Mouse (Mus musculus): Measurements from ENCODE around the gene Dcaf5. TPM values are rescaled to one million over a fixed set of nuclear protein-coding genes. Genes with fewer than 3 reads are reported as not detected.
"Not testable (repeated sequence)": the region's sequence is repeated elsewhere in the genome, so short reads cannot be mapped to it uniquely, and the experiment has no call there.

Gene Dcaf5
- total and polyA plus RNA-seq, 2 experiments from 2014 or later, result 19.6 to 55.5 TPM

DNA sequence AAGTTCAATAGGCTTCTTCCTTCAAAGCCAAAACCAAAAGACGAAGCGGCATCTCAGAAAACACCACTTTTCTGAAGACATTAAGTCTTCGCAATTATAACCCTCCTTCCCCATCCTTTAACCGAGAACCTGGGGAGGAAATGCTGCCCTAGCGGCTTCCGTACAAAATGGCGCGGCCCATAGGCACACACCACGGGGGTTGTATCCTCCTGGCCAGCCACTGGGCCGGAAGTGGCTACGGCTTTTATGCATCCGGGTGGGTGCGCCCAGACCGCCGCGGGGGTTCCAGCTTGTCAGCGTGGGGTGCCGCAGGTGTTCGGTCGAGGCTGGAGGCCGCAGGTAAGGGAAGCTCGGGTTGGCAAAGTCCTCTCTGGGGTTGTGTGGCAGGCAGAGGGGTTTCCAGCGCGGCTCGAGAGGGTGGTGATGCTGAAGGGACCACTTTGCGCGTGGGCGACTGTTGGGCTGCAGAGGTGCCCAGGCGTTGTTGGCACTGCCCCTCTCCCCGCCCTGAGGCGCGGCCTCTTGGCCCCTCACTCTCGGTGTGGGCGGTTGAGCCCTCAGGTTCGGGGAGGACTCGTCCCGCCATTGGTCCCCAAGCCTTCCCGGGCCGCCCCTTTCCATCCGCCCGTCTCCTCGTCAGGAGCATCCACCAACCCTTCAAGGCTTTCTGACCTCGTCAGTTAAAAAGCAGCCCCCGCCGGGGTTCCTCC is 26.7 kb upstream of the Dcaf5 start, which contains the start of gene Exd2:
Gene Exd2, plus strand, starts transcription at position 154 of the 710 bp plus-strand sequence.
- Histone ChIP-seq H3K4me1 (ENCODE audit: insufficient read depth, low read length) (peaks cover 5% of the 10 kb centered on the region; the same call in 1 of the 2 replicates), H3K4me3 (ENCODE audit: low read length) (peak within 1 kb of the TSS; percentile 83), H3K4me2 (ENCODE audit: low read depth, low read length) (peak within 1 kb of the TSS; percentile 73), H3K27me3 (ENCODE audit: insufficient read depth, low read length) (no peaks in the 10 kb centered on the region), H3K27ac (peak within 1 kb of the TSS; percentile 86), H3K36me3 (ENCODE audit: insufficient read depth, low read length) (no peaks in the 10 kb centered on the region), H3K9me3 (ENCODE audit: low read length) (no peaks in the 10 kb centered on the region), H3K9ac (replicated peaks; ENCODE audit: low read length) (peak within 1 kb of the TSS; percentile 71)
- peak; percentile 31 for TF ChIP-seq CTCF (IDR thresholded peaks at IDR 0.05; ENCODE audit: low read depth)
- WGBS, result under 1% methylated on average over 44 of the region's 45 CpGs
- DNase-seq (ENCODE audit: low spot score) (peak; percentile 96), ATAC-seq (peak; percentile 98)

DNA sequence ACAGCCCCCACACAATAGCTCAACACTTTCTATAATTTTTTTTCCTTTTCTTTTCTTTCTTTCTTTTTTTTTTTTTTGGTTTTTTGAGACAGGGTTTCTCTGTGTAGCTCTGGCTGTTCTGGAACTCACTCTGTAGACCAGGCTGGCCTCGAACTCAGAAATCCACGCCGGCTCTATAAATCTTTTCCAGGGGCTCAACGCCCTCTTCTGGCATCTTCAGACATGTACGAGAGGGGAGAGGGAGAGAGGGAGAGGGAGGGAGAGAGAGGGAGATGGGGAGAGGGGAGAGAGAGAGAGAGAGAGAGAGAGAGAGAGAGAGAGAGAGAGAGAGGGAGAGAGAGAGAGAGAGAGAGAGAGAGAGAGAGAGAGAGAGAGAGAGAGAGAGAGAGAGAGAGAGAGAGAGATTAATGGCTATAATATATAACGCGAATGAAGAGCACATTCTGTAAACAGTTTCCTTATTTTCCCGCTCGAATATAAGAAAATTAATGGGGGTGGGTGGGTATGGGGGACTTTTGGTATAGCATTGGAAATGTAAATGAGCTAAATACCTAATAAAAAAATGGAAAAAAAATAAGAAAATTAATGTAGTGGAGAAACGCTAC is 26.0 kb upstream of the Dcaf5 start:
- peak overlapping the region; percentile 86 for H3K27ac ChIP-seq
- peak overlapping the region; percentile 71 for H3K9ac ChIP-seq (replicated peaks; ENCODE audit: low read length)
- peak; percentile 64 for DNase-seq (ENCODE audit: low spot score)
- H3K4me2 ChIP-seq (ENCODE audit: low read depth, low read length), result peak overlapping the region; percentile 73
- H3K4me1 ChIP-seq (ENCODE audit: insufficient read depth, low read length); ATAC-seq; H3K27me3 ChIP-seq (ENCODE audit: insufficient read depth, low read length); H3K9me3 ChIP-seq (ENCODE audit: low read length); H3K36me3 ChIP-seq (ENCODE audit: insufficient read depth, low read length): not testable (repeated sequence)
- H3K4me3 ChIP-seq (ENCODE audit: low read length), result peak overlapping the region; percentile 83
- peak; percentile 41 for TF ChIP-seq CTCF (IDR thresholded peaks at IDR 0.05; ENCODE audit: low read depth)
- WGBS, result 15% methylated on average over 10 of the region's 10 CpGs

DNA sequence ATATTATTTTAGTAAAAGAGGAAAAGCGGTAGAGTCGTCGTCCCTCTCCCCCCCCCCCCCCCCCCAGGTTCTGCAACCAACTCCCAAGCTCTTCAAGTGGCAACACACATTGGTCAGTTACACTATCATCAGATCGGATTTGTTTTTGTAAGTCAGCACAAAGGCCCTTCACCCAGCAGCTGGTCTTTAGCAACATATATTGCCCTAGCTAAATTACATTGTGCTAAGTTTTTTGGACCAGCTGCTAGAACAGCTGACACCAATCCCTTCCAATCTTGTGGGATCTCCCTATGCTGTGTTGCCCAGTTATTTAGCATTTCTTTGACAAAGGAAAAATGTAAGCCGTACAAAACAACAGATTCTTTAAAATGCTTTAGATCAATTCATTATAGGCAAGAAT is 21.6 kb upstream of the Dcaf5 start:
- no peak overlapping the region for H3K9ac ChIP-seq (replicated peaks; ENCODE audit: low read length)
- H3K4me2 ChIP-seq (ENCODE audit: low read depth, low read length), result no peak overlapping the region
- H3K27me3 ChIP-seq (ENCODE audit: insufficient read depth, low read length), result no peaks in the 10 kb centered on the region
- 83% methylated on average over 5 of the region's 5 CpGs for WGBS
- H3K9me3 ChIP-seq (ENCODE audit: low read length), result no peaks in the 10 kb centered on the region
- no peak for TF ChIP-seq CTCF (IDR thresholded peaks at IDR 0.05; ENCODE audit: low read depth)
- DNase-seq (ENCODE audit: low spot score), result no peak
- H3K27ac ChIP-seq, result no peak overlapping the region
- H3K36me3 ChIP-seq (ENCODE audit: insufficient read depth, low read length), result no peaks in the 10 kb centered on the region
- H3K4me1 ChIP-seq (ENCODE audit: insufficient read depth, low read length), result no peaks in the 10 kb centered on the region
- no peak for ATAC-seq
- H3K4me3 ChIP-seq (ENCODE audit: low read length), result no peak overlapping the region

DNA sequence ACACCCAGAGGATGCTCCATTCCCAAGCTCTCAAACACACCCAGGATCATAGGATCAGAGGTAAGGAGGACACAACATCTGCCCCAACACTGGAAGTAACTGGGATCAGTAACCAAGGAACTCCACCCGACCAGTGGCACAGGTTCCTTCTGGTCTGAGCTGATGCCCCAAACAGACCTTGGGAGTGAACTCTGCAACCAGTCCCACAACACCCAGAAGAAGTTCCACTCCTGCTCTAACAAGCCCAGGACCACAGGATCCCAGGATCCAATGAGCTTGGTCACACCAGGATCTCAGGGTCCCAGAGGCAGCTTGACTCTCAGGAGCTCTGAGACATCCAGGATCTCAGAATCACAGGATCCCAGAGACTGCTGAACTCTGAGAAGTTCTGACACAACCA is 17.1 kb upstream of the Dcaf5 start:
- H3K27me3 ChIP-seq (ENCODE audit: insufficient read depth, low read length), result no peaks in the 10 kb centered on the region
- DNase-seq (ENCODE audit: low spot score) (no peak), ATAC-seq (no peak)
- no peaks in the 10 kb centered on the region for H3K9me3 ChIP-seq (ENCODE audit: low read length)
- 86% methylated on average over 1 of the region's 1 CpGs for WGBS
- H3K27ac ChIP-seq, result no peak overlapping the region
- H3K4me2 ChIP-seq (ENCODE audit: low read depth, low read length), result no peak overlapping the region
- H3K9ac ChIP-seq (replicated peaks; ENCODE audit: low read length), result no peak overlapping the region
- no peak overlapping the region for H3K4me3 ChIP-seq (ENCODE audit: low read length)
- H3K4me1 ChIP-seq (ENCODE audit: insufficient read depth, low read length), result no peaks in the 10 kb centered on the region
- TF ChIP-seq CTCF (IDR thresholded peaks at IDR 0.05; ENCODE audit: low read depth), result no peak
- no peaks in the 10 kb centered on the region for H3K36me3 ChIP-seq (ENCODE audit: insufficient read depth, low read length)

DNA sequence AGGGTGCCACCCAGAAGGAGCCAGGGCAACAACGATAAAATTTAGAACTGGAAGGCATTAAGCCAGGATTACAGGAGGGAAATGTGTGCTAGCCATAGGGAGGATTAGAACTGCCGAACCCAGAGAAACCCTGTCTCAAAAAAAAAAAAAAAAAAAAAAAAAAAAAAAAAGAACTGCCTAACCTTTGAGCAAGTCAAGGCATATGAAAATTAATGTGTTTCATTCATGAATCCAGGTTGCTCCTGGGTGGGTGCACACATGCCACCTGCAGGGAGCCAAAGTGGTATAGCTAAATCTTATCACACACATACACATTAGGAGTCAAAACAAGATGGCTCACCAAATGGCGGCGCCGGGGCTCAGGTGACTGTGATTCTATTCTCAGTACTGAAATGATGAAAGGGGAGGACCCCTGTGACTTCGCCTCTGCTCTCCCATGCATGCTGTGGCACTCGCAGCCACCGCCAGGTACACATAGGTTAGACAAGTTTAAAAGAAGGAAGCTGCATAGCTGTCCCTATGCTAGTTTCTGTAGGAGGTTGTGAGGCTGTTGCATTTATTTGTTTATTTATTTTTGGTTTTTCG is 8.2 kb upstream of the Dcaf5 start:
- H3K4me2 ChIP-seq (ENCODE audit: low read depth, low read length), result no peak overlapping the region
- WGBS, result 91% methylated on average over 9 of the region's 9 CpGs
- no peaks in the 10 kb centered on the region for H3K36me3 ChIP-seq (ENCODE audit: insufficient read depth, low read length)
- H3K27me3 ChIP-seq (ENCODE audit: insufficient read depth, low read length), result no peaks in the 10 kb centered on the region
- no peaks in the 10 kb centered on the region for H3K4me1 ChIP-seq (ENCODE audit: insufficient read depth, low read length)
- DNase-seq (ENCODE audit: low spot score) (no peak), ATAC-seq (no peak)
- no peak overlapping the region for H3K27ac ChIP-seq
- no peak for TF ChIP-seq CTCF (IDR thresholded peaks at IDR 0.05; ENCODE audit: low read depth)
- H3K9ac ChIP-seq (replicated peaks; ENCODE audit: low read length), result no peak overlapping the region
- H3K9me3 ChIP-seq (ENCODE audit: low read length), result no peaks in the 10 kb centered on the region
- no peak overlapping the region for H3K4me3 ChIP-seq (ENCODE audit: low read length)

DNA sequence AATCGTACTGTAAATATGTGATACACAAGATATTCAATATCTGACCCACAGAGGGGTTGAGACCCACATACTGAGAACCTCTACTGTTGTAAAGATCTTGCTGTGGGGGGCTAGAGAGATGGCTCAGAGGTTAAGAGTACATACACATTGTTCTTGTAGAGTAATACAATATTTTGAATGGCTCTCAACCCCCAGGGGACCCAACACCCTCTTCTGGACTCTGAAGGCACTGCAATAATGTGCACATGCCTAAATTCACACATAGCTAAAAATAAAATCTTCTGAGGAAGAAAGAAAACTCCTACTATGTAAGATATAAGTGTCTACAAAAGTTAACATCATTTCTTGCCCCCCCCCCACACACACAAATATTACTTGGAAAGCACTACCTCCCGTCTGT is 4.6 kb upstream of the Dcaf5 start:
- Histone ChIP-seq H3K27ac (no peak overlapping the region), H3K27me3 (ENCODE audit: insufficient read depth, low read length) (no peaks in the 10 kb centered on the region), H3K4me3 (ENCODE audit: low read length) (no peak overlapping the region), H3K4me2 (ENCODE audit: low read depth, low read length) (no peak overlapping the region), H3K9me3 (ENCODE audit: low read length) (no peaks in the 10 kb centered on the region), H3K36me3 (ENCODE audit: insufficient read depth, low read length) (no peaks in the 10 kb centered on the region), H3K9ac (replicated peaks; ENCODE audit: low read length) (no peak overlapping the region), H3K4me1 (ENCODE audit: insufficient read depth, low read length) (no peaks in the 10 kb centered on the region)
- peak; percentile 47 for TF ChIP-seq CTCF (IDR thresholded peaks at IDR 0.05; ENCODE audit: low read depth)
- ATAC-seq (no peak), DNase-seq (ENCODE audit: low spot score) (peak; percentile 48)
- 72% methylated on average over 2 of the region's 2 CpGs for WGBS
